Mouse (Mus musculus) neural tube, embryonic 11.5 days (tissue): ENCODE data around the gene Cenps. TPM values are rescaled to one million over a fixed set of nuclear protein-coding genes. Genes with fewer than 3 reads are reported as not detected.
A peak's percentile ranks its signal among the peaks of the same experiment; 100 is the strongest.
"Not testable (repeated sequence)": the region's sequence is repeated elsewhere in the genome, so short reads cannot be mapped to it uniquely, and the experiment has no call there.

ENCODE experiments used
- ATAC-seq: fragments of 200-750 bp; cut with Nextera tagmentation; 2 replicates; pipeline ENCODE4 v1.8.0; 2017; ENCODE audit warnings: moderate number of reproducible peaks, mild to moderate bottlenecking, moderate TSS enrichment, moderate library complexity; ENCODE audit not compliant: insufficient read depth, low FRiP score, low TSS enrichment
- DNase-seq: peaks from one replicate; pipeline ENCODE4 v3.0.0-alpha.2; 2015; ENCODE audit warnings: low spot score
- H3K27ac ChIP-seq: fragments of 300-500 bp; sonication (generic); 2 replicates; pipeline ENCODE4 v1.5.1; 2014; ENCODE audit warnings: low read depth, mild to moderate bottlenecking, low read length
- H3K27me3 ChIP-seq: fragments of 300-500 bp; sonication (generic); 2 replicates; pipeline ENCODE4 v1.6.1; 2014; ENCODE audit warnings: mild to moderate bottlenecking, low read length, mixed read lengths; ENCODE audit not compliant: control insufficient read depth, insufficient read depth
- H3K36me3 ChIP-seq: fragments of 300-500 bp; sonication (generic); 2 replicates; pipeline ENCODE4 v1.6.1; 2014; ENCODE audit warnings: mild to moderate bottlenecking, low read length, moderate library complexity, mixed read lengths; ENCODE audit not compliant: control insufficient read depth, insufficient read depth
- H3K4me1 ChIP-seq: fragments of 300-500 bp; sonication (generic); 2 replicates; pipeline ENCODE4 v1.6.1; 2014; ENCODE audit warnings: low read length, mixed read lengths; ENCODE audit not compliant: control insufficient read depth, insufficient read depth
- H3K4me2 ChIP-seq: fragments of 300-500 bp; sonication (generic); 2 replicates; pipeline ENCODE4 v1.6.1; 2014; ENCODE audit warnings: low read depth, mild to moderate bottlenecking, moderate library complexity
- H3K4me3 ChIP-seq: fragments of 300-500 bp; sonication (generic); 2 replicates; pipeline ENCODE4 v1.5.1; 2014; ENCODE audit warnings: low read depth, low read length
- H3K9ac ChIP-seq: fragments of 300-500 bp; sonication (generic); 2 replicates; pipeline ENCODE4 v1.6.1; 2014; ENCODE audit warnings: mild to moderate bottlenecking, low read length
- H3K9me3 ChIP-seq: fragments of 300-500 bp; sonication (generic); 2 replicates; pipeline ENCODE4 v1.6.1; 2016; ENCODE audit warnings: low read length; ENCODE audit not compliant: control insufficient read depth
- WGBS: fragments of 180-500 bp; shearing (Covaris S2); extraction: QIAGEN DNeasy Blood & Tissue Kit; methylation state at CpG from one replicate; pipeline ENCODE4 v1.1.7; 2014; 5-methylcytosine and 5-hydroxymethylcytosine counted together
- polyA plus RNA-seq: library from polyadenylated mRNA; unstranded; fragments of >200 nt; fragmentation: Nextera tagmentation; extraction: Ambion mirVana; gene quantifications from 2 replicates; pipeline ENCODE4 v1.2.1, GENCODE M21; 2014

Gene Cenps
- polyA plus RNA-seq, 1 experiment from 2014 or later: 43.0 TPM

DNA sequence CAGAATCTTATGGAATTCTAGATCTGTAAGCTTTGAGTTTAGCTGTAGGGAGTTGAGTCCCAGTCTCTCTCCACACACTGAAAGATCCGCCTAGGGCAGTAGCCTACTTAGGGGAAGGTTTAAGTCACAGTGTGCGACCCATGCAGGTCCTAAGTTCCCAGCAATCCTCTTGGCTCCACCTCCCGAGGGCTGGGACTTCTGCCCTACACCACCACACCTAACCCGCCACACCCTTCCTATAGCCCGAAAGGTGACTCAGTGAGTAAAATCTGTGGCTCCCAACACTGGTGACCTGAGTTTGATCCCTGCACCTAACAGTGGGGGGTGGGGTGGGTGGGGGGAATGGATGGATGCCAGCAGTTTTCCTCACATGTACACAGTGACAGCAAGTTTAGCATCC is 14.0 kb downstream of the Cenps start:
- no peak overlapping the region for H3K27ac ChIP-seq
- ATAC-seq: no peak
- H3K9ac ChIP-seq: no peak overlapping the region
- no peaks in the 10 kb centered on the region for H3K9me3 ChIP-seq
- H3K27me3 ChIP-seq: no peaks in the 10 kb centered on the region
- no peak for DNase-seq
- H3K4me1 ChIP-seq: no peaks in the 10 kb centered on the region
- 59% methylated on average over 4 of the region's 5 CpGs for WGBS
- no peak overlapping the region for H3K4me3 ChIP-seq
- H3K4me2 ChIP-seq: no peak overlapping the region
- H3K36me3 ChIP-seq: no peaks in the 10 kb centered on the region

- not testable (repeated sequence) for H3K4me1 ChIP-seq, H3K27ac ChIP-seq, ATAC-seq, H3K9me3 ChIP-seq, DNase-seq, H3K27me3 ChIP-seq, H3K4me3 ChIP-seq, H3K4me2 ChIP-seq, H3K36me3 ChIP-seq, H3K9ac ChIP-seq
- WGBS: 92% methylated on average over 12 of the region's 12 CpGs
Observed at GRCm38 (mm10) chr4:149119978-149120562, 17.4 kb downstream of the Cenps start.

DNA sequence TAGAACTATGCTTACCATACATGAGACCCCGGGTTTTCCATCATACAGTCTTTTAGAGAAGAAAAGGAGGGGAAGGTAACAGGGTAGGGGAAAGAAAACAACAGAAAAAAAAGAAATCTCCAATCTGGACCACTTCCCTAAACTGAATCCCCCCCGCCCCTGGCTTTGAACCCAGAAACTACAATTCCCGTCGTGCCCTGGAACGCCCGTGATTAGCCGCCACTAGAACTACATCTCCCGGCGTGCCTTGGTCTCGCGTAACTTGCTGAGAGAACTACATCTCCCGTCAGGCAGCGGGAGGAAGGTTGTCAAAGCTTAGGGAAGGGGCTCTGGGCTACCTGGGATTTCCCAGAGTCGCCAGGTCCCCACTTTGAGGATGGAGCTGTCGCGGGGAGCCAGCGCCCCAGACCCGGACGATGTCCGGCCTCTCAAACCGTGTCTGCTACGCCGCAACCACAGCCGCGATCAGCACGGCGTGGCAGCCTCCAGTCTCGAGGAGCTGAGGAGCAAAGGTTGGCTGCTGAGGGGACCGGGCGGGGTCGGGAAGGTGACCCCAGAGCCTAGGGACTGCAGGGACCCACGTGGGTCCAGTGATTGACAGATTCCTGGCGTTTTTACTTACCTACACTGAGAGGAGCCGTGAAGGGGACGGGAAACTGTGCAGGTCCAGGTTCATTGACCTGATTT is 33.4 kb downstream of the Cenps start, which contains the start of gene Dffa:
Dffa (plus strand) TSS at position 272 of the 687 bp plus-strand sequence.
- H3K27me3 ChIP-seq: no peaks in the 10 kb centered on the region
- peak within 1 kb of the TSS; percentile 71 for H3K4me3 ChIP-seq
- H3K27ac ChIP-seq: no peak within 1 kb of the TSS
- peak within 1 kb of the TSS; percentile 84 for H3K4me2 ChIP-seq
- DNase-seq: peak; percentile 92
- peak; percentile 63 for ATAC-seq
- no peaks in the 10 kb centered on the region for H3K9me3 ChIP-seq
- H3K4me1 ChIP-seq: peaks cover 8% of the 10 kb centered on the region
- WGBS: under 1% methylated on average over 35 of the region's 35 CpGs
- H3K9ac ChIP-seq: peak within 1 kb of the TSS; percentile 75
- no peaks in the 10 kb centered on the region for H3K36me3 ChIP-seq

DNA sequence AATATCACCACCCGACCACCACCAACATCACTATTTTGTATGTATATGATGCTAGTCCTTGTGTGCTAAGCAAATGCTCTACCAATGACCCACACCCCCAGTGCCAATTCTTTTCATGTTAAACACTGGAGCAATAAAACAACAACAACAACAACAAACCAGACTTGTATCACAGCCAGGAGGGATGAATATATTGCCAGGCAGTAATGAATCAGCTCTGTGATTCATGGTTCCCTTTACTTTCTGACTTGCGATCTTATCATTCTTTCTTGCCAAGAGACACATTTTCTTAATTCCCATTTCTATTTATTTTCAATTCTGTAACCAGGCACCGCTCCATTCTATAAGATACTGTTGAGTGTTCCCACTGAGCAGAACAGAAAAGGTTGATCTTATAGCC is 36.0 kb downstream of the Cenps start:
- Histone ChIP-seq H3K4me3 (no peak overlapping the region), H3K27ac (no peak overlapping the region), H3K27me3 (no peaks in the 10 kb centered on the region), H3K9me3 (no peaks in the 10 kb centered on the region), H3K9ac (no peak overlapping the region), H3K4me2 (no peak overlapping the region), H3K36me3 (no peaks in the 10 kb centered on the region), H3K4me1 (peaks cover 18% of the 10 kb centered on the region)
- 85% methylated on average over 3 of the region's 3 CpGs for WGBS
- no peak for DNase-seq
- no peak for ATAC-seq

GRCm38 (mm10) chr4:149100449-149100848 is 37.0 kb downstream of the Cenps start:
- not testable (repeated sequence) for H3K9ac ChIP-seq, H3K36me3 ChIP-seq, DNase-seq, H3K27me3 ChIP-seq, H3K4me2 ChIP-seq, H3K9me3 ChIP-seq, ATAC-seq, H3K4me3 ChIP-seq, H3K27ac ChIP-seq
- 90% methylated on average over 12 of the region's 12 CpGs for WGBS
- H3K4me1 ChIP-seq: peaks cover 18% of the 10 kb centered on the region

DNA sequence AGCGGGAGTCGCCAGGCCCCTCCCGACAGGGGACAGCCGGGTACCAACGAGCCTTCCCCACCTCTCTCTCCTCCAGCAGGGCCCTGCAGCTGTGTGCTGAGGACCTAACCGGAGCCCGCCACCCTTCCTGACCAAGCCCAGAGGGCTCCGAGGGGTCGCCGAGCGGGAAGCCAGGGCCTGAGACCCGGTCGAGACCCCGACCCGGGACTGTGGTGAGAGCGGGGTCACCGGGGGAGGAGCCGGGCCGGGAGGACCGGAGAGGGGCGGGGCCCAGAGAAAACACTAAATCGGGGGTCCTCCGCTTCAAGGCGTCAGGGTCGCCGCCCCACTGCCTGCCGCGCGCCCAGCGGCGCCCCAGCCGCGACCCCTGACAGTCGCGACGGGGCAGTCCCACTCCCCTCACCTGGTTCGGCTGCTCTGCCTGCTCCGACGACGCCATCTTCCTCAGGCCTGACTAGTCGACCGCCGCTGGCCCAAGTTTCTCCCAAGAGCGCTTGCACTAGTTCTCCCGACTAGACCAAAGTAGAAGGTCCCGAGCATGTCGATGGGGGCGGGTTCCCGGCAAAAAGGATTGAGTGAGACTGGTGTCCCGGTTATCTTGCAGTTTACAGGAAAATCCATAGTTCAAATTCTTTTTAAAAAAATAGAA is 37.9 kb downstream of the Cenps start, which contains the start of gene Pex14:
Pex14 (minus strand) TSS at position 508 of the 649 bp plus-strand sequence.
- peaks cover 12% of the 10 kb centered on the region for H3K4me1 ChIP-seq
- H3K9ac ChIP-seq: peak within 1 kb of the TSS; percentile 84
- WGBS: under 1% methylated on average over 48 of the region's 50 CpGs
- peak within 1 kb of the TSS; percentile 100 for H3K4me3 ChIP-seq
- DNase-seq (peak; percentile 91), ATAC-seq (peak; percentile 78)
- H3K27me3 ChIP-seq: no peaks in the 10 kb centered on the region
- no peaks in the 10 kb centered on the region for H3K36me3 ChIP-seq
- no peak within 1 kb of the TSS for H3K27ac ChIP-seq
- no peaks in the 10 kb centered on the region for H3K9me3 ChIP-seq
- peak within 1 kb of the TSS; percentile 96 for H3K4me2 ChIP-seq

- ATAC-seq (no peak), DNase-seq (no peak)
- Histone ChIP-seq H3K4me3 (peak overlapping the region; percentile 100), H3K4me2 (peak overlapping the region; percentile 96), H3K27me3 (no peaks in the 10 kb centered on the region), H3K4me1 (peaks cover 10% of the 10 kb centered on the region), H3K9ac (peak overlapping the region; percentile 84), H3K27ac (no peak overlapping the region), H3K36me3 (no peaks in the 10 kb centered on the region), H3K9me3 (no peaks in the 10 kb centered on the region)
- 26% methylated on average over 11 of the region's 11 CpGs for WGBS
Observed at GRCm38 (mm10) chr4:149098571-149098970, 38.9 kb downstream of the Cenps start.

DNA sequence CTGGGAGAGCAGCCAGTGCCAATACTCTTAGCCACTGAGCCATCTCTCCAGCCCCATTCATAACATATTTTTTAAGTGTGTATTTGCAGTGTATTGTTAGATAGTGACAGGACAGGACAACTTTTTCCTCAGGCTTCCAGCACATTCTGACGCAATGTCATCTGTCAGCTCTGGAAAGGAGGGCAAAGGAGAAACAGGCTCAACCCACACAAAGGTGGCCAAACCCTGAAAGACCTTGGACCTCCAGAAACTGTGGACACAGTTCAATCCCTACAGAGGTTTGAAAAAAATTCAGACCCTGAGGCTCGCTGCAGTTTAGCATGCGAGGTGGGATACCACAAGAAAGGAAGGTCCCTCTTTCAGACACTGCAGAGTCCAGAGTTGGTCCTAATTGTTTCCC is 39.5 kb downstream of the Cenps start:
- peak overlapping the region; percentile 96; the same call in 1 of the 2 replicates for H3K4me2 ChIP-seq
- no peak overlapping the region for H3K9ac ChIP-seq
- ATAC-seq (no peak), DNase-seq (no peak)
- H3K4me1 ChIP-seq: peaks cover 10% of the 10 kb centered on the region
- H3K27ac ChIP-seq: no peak overlapping the region
- no peaks in the 10 kb centered on the region for H3K9me3 ChIP-seq
- H3K36me3 ChIP-seq: no peaks in the 10 kb centered on the region
- 86% methylated on average over 3 of the region's 3 CpGs for WGBS
- H3K4me3 ChIP-seq: no peak overlapping the region
- H3K27me3 ChIP-seq: no peaks in the 10 kb centered on the region
